Mouse (Mus musculus) effector memory CD4-positive, alpha-beta T cell, adult 5 months (primary cell): ENCODE data around the gene Olfr862. TPM values are rescaled to one million over a fixed set of nuclear protein-coding genes. Genes with fewer than 3 reads are reported as not detected.

ENCODE experiments used
- polyA plus RNA-seq: library from polyadenylated mRNA; unstranded; fragments of 100-300 nt; shearing (Covaris generic); gene quantifications from one replicate; pipeline ENCODE4 v1.2.1, GENCODE M21; 2017

Gene Olfr862
- not detected for polyA plus RNA-seq

GRCm38 (mm10) chr9:19887904-19888303, at the start of gene Olfr862:
Gene Olfr862 (minus strand): TSS chr9:19888004.

GRCm38 (mm10) chr9:19916565-19916964, 28.8 kb upstream of the Olfr862 start, which contains the start of gene Olfr77:
Gene Olfr77 (plus strand): TSS chr9:19916865.

GRCm38 (mm10) chr9:19849647-19850046, 38.2 kb downstream of the Olfr862 start, which contains the start of gene Olfr860:
Gene Olfr860 (minus strand): TSS chr9:19849747.

Other genes starting within 250 kb of the Olfr862 start
- not detected for gene Olfr857, start 178.6 kb downstream of the Olfr862 start, polyA plus RNA-seq
- gene Olfr58, start 107.7 kb downstream of the Olfr862 start, polyA plus RNA-seq = not detected
- not detected for gene Olfr859, start 83.1 kb downstream of the Olfr862 start, polyA plus RNA-seq
- gene Olfr860, start 38.3 kb downstream of the Olfr862 start, polyA plus RNA-seq = 0.40 TPM
- gene Olfr77, start 28.9 kb upstream of the Olfr862 start, polyA plus RNA-seq = 1.3 TPM
- not detected for gene Olfr866, start 140.0 kb upstream of the Olfr862 start, polyA plus RNA-seq
- not detected for gene Olfr867, start 169.6 kb upstream of the Olfr862 start, polyA plus RNA-seq
- not detected for gene Olfr868, start 210.6 kb upstream of the Olfr862 start, polyA plus RNA-seq
- not detected for gene Olfr869, start 241.0 kb upstream of the Olfr862 start, polyA plus RNA-seq